Mouse (Mus musculus) spleen, postnatal 14 days (tissue): ENCODE measurements around the gene Ncbp2.

ENCODE experiments used
- DNase-seq, 2 experiments: peaks; one replicate each; pipeline ENCODE4 v3.0.0; 2021 to 2022; ENCODE audit warnings: low spot score in 2 of 2

The Ncbp2 gene

DNA sequence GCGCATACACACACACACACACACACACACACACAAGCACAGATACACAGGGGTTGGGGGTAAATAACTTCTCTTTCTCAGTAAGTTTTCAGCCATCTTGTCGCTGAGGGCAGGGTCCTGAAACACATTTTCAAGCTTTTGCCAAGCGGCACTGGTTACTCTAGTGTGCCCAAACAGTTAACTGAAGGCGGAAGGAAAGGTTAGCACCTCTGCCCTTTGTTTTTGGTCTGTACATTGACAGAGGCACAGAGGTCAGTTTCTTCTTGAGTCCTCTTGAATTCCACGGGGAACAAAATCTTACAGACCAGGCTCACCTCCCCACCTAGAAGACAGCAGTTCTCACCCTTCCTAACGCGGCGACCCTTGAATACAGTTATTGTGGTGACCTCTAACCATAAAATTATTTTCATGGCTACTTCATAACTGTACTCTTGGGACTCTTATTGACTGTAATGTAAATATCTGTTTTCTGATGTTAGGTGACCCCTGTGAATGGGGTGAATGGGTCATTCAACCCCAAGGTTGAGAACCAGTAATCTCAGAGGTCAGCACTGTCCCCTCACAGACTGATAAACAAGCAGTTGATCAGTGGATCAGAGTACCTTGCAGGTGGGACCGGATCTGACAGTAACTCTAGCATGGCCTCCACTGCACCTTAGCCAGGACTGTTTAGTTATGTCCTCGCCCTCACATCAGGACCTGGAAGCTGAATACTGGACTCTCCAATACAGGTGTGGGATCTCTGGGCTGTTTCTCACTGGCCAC is 60.4 kb downstream of the Ncbp2 start:
- DNase-seq, result no peak

DNA sequence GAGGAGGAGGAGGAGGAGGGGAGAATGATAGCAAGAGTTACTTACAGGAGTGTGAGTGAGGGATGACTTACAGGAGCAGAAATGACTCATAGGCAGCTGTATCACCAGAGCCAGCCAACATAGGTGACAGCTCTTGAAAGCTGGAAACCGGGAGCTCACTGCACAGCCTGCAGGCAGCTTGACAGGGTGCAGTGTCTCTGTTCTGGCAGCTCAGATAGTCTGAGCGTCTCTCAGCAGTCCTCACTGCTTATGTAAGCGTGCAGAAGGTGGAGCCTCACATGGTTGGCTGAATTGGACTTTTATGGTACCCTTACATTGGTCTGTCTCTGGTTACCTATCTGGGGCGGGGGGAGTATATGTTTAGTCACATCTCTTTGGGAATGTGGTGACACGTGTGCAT is 61.6 kb downstream of the Ncbp2 start:
- DNase-seq, result no peak

GRCm38 (mm10) chr16:32010330-32010729 is 62.0 kb downstream of the Ncbp2 start:
- DNase-seq, result no peak
